Mouse (Mus musculus): Measurements from ENCODE around the gene Isoc2b. TPM values are rescaled to one million over a fixed set of nuclear protein-coding genes. Genes with fewer than 3 reads are reported as not detected.
"Not testable (repeated sequence)": the region's sequence is repeated elsewhere in the genome, so short reads cannot be mapped to it uniquely, and the experiment has no call there.

Gene Isoc2b
- polyA plus RNA-seq, 1 experiment from 2014 or later = 15.7 TPM

GRCm38 (mm10) chr7:4902404-4902803 lies 32.3 kb upstream of the Isoc2b start:
- Histone ChIP-seq H3K27me3 (ENCODE audit: control insufficient read depth, insufficient read depth, low read depth, low read length) (peaks cover 7% of the 10 kb centered on the region; the same call in 1 of the 2 replicates), H3K4me1 (replicated peaks; ENCODE audit: control insufficient read depth, insufficient read depth, low read length) (peaks cover 4% of the 10 kb centered on the region), H3K27ac (ENCODE audit: low read length) (no peak overlapping the region), H3K4me2 (ENCODE audit: low read depth, low read length) (no peak overlapping the region), H3K36me3 (ENCODE audit: control insufficient read depth, insufficient read depth, low read length) (no peaks in the 10 kb centered on the region), H3K9me3 (ENCODE audit: control insufficient read depth, low read length) (no peaks in the 10 kb centered on the region), H3K4me3 (ENCODE audit: low read length) (no peak overlapping the region), H3K9ac (ENCODE audit: low read length) (no peak overlapping the region)
- no peak for ATAC-seq (ENCODE audit: low read depth)
- 74% methylated on average over 9 of the region's 9 CpGs for WGBS

- Histone ChIP-seq H3K36me3 (ENCODE audit: control insufficient read depth, insufficient read depth, low read length) (no peaks in the 10 kb centered on the region), H3K27me3 (ENCODE audit: control insufficient read depth, insufficient read depth, low read depth, low read length) (peaks cover 7% of the 10 kb centered on the region; the same call in 1 of the 2 replicates), H3K4me3 (ENCODE audit: low read length) (no peak overlapping the region), H3K9me3 (ENCODE audit: control insufficient read depth, low read length) (no peaks in the 10 kb centered on the region), H3K4me1 (replicated peaks; ENCODE audit: control insufficient read depth, insufficient read depth, low read length) (peaks cover 4% of the 10 kb centered on the region), H3K9ac (ENCODE audit: low read length) (no peak overlapping the region), H3K4me2 (ENCODE audit: low read depth, low read length) (no peak overlapping the region), H3K27ac (ENCODE audit: low read length) (no peak overlapping the region)
- no peak for ATAC-seq (ENCODE audit: low read depth)
- 50% methylated on average over 8 of the region's 8 CpGs for WGBS
Measured at GRCm38 (mm10) chr7:4901171-4901570, 31.1 kb upstream of the Isoc2b start.

GRCm38 (mm10) chr7:4900523-4900851 lies 30.4 kb upstream of the Isoc2b start:
- H3K4me3 ChIP-seq (ENCODE audit: low read length) = peak overlapping the region; percentile 9; the same call in 1 of the 2 replicates
- H3K4me2 ChIP-seq (ENCODE audit: low read depth, low read length) = peak overlapping the region; percentile 51
- ATAC-seq (ENCODE audit: low read depth) = no peak
- WGBS = 17% methylated on average over 9 of the region's 11 CpGs
- no peak overlapping the region for H3K9ac ChIP-seq (ENCODE audit: low read length)
- H3K27ac ChIP-seq (ENCODE audit: low read length) = no peak overlapping the region
- peaks cover 4% of the 10 kb centered on the region for H3K4me1 ChIP-seq (replicated peaks; ENCODE audit: control insufficient read depth, insufficient read depth, low read length)
- H3K9me3 ChIP-seq (ENCODE audit: control insufficient read depth, low read length) = no peaks in the 10 kb centered on the region
- H3K36me3 ChIP-seq (ENCODE audit: control insufficient read depth, insufficient read depth, low read length) = no peaks in the 10 kb centered on the region
- H3K27me3 ChIP-seq (ENCODE audit: control insufficient read depth, insufficient read depth, low read depth, low read length) = peaks cover 7% of the 10 kb centered on the region; the same call in 1 of the 2 replicates

- Histone ChIP-seq H3K4me1 (replicated peaks; ENCODE audit: control insufficient read depth, insufficient read depth, low read length) (peaks cover 4% of the 10 kb centered on the region), H3K9me3 (ENCODE audit: control insufficient read depth, low read length) (no peaks in the 10 kb centered on the region), H3K36me3 (ENCODE audit: control insufficient read depth, insufficient read depth, low read length) (no peaks in the 10 kb centered on the region), H3K27me3 (ENCODE audit: control insufficient read depth, insufficient read depth, low read depth, low read length) (peaks cover 7% of the 10 kb centered on the region; the same call in 1 of the 2 replicates), H3K9ac (ENCODE audit: low read length) (peak overlapping the region; percentile 45), H3K4me2 (ENCODE audit: low read depth, low read length) (peak overlapping the region; percentile 51), H3K4me3 (ENCODE audit: low read length) (peak overlapping the region; percentile 29), H3K27ac (ENCODE audit: low read length) (no peak overlapping the region)
- WGBS = 5% methylated on average over 19 of the region's 19 CpGs
- peak; percentile 37; the same call in 1 of the 2 replicates for ATAC-seq (ENCODE audit: low read depth)
Measured at GRCm38 (mm10) chr7:4899649-4900522, 29.8 kb upstream of the Isoc2b start.

GRCm38 (mm10) chr7:4898851-4899648 lies 29.0 kb upstream of the Isoc2b start:
- Histone ChIP-seq H3K36me3 (ENCODE audit: control insufficient read depth, insufficient read depth, low read length) (no peaks in the 10 kb centered on the region), H3K4me3 (ENCODE audit: low read length) (peak overlapping the region; percentile 29), H3K27me3 (ENCODE audit: control insufficient read depth, insufficient read depth, low read depth, low read length) (peaks cover 7% of the 10 kb centered on the region; the same call in 1 of the 2 replicates), H3K9me3 (ENCODE audit: control insufficient read depth, low read length) (no peaks in the 10 kb centered on the region), H3K9ac (ENCODE audit: low read length) (peak overlapping the region; percentile 45), H3K4me2 (ENCODE audit: low read depth, low read length) (peak overlapping the region; percentile 51), H3K27ac (ENCODE audit: low read length) (no peak overlapping the region), H3K4me1 (replicated peaks; ENCODE audit: control insufficient read depth, insufficient read depth, low read length) (peaks cover 4% of the 10 kb centered on the region)
- ATAC-seq (ENCODE audit: low read depth) = peak; percentile 47; the same call in 1 of the 2 replicates
- 17% methylated on average over 18 of the region's 18 CpGs for WGBS

GRCm38 (mm10) chr7:4895186-4895585 lies 25.1 kb upstream of the Isoc2b start:
- H3K9ac ChIP-seq (ENCODE audit: low read length) = no peak overlapping the region
- no peaks in the 10 kb centered on the region for H3K9me3 ChIP-seq (ENCODE audit: control insufficient read depth, low read length)
- WGBS = 42% methylated on average over 10 of the region's 11 CpGs
- H3K4me2 ChIP-seq (ENCODE audit: low read depth, low read length) = no peak overlapping the region
- peaks cover 7% of the 10 kb centered on the region; the same call in 1 of the 2 replicates for H3K27me3 ChIP-seq (ENCODE audit: control insufficient read depth, insufficient read depth, low read depth, low read length)
- H3K4me3 ChIP-seq (ENCODE audit: low read length) = no peak overlapping the region
- H3K27ac ChIP-seq (ENCODE audit: low read length) = no peak overlapping the region
- no peak for ATAC-seq (ENCODE audit: low read depth)
- H3K4me1 ChIP-seq (replicated peaks; ENCODE audit: control insufficient read depth, insufficient read depth, low read length) = peaks cover 4% of the 10 kb centered on the region
- no peaks in the 10 kb centered on the region for H3K36me3 ChIP-seq (ENCODE audit: control insufficient read depth, insufficient read depth, low read length)

- Histone ChIP-seq H3K27me3 (ENCODE audit: control insufficient read depth, insufficient read depth, low read depth, low read length) (no peaks in the 10 kb centered on the region), H3K27ac (ENCODE audit: low read length) (no peak overlapping the region), H3K9me3 (ENCODE audit: control insufficient read depth, low read length) (no peaks in the 10 kb centered on the region), H3K9ac (ENCODE audit: low read length) (no peak overlapping the region), H3K36me3 (ENCODE audit: control insufficient read depth, insufficient read depth, low read length) (no peaks in the 10 kb centered on the region), H3K4me2 (ENCODE audit: low read depth, low read length) (no peak overlapping the region), H3K4me3 (ENCODE audit: low read length) (no peak overlapping the region), H3K4me1 (replicated peaks; ENCODE audit: control insufficient read depth, insufficient read depth, low read length) (no peaks in the 10 kb centered on the region)
- WGBS = 25% methylated on average over 4 of the region's 4 CpGs
- ATAC-seq (ENCODE audit: low read depth) = no peak
Measured at GRCm38 (mm10) chr7:4886680-4887079, 16.6 kb upstream of the Isoc2b start.

GRCm38 (mm10) chr7:4879036-4879435 lies 9.0 kb upstream of the Isoc2b start:
- H3K36me3 ChIP-seq (ENCODE audit: control insufficient read depth, insufficient read depth, low read length); H3K27me3 ChIP-seq (ENCODE audit: control insufficient read depth, insufficient read depth, low read depth, low read length); H3K4me2 ChIP-seq (ENCODE audit: low read depth, low read length); H3K9ac ChIP-seq (ENCODE audit: low read length); ATAC-seq (ENCODE audit: low read depth); H3K4me1 ChIP-seq (replicated peaks; ENCODE audit: control insufficient read depth, insufficient read depth, low read length); H3K27ac ChIP-seq (ENCODE audit: low read length); H3K9me3 ChIP-seq (ENCODE audit: control insufficient read depth, low read length); H3K4me3 ChIP-seq (ENCODE audit: low read length): not testable (repeated sequence)
- WGBS = 90% methylated on average over 1 of the region's 1 CpGs

- Histone ChIP-seq H3K9me3 (ENCODE audit: control insufficient read depth, low read length) (no peaks in the 10 kb centered on the region), H3K4me1 (replicated peaks; ENCODE audit: control insufficient read depth, insufficient read depth, low read length) (peaks cover 7% of the 10 kb centered on the region), H3K36me3 (ENCODE audit: control insufficient read depth, insufficient read depth, low read length) (no peaks in the 10 kb centered on the region), H3K27ac (ENCODE audit: low read length) (no peak overlapping the region), H3K4me2 (ENCODE audit: low read depth, low read length) (no peak overlapping the region), H3K9ac (ENCODE audit: low read length) (no peak overlapping the region), H3K4me3 (ENCODE audit: low read length) (no peak overlapping the region), H3K27me3 (ENCODE audit: control insufficient read depth, insufficient read depth, low read depth, low read length) (no peaks in the 10 kb centered on the region)
- ATAC-seq (ENCODE audit: low read depth) = no peak
Measured at GRCm38 (mm10) chr7:4878186-4878585, 8.1 kb upstream of the Isoc2b start.

Measured in lung, embryonic 16.5 days (tissue).